Mouse (Mus musculus) ES-Bruce4 (cell line): ENCODE results near the gene Ttyh3.

ENCODE experiments used
- CTCF ChIP-seq: IDR thresholded peaks from one replicate; pipeline ENCODE4 v1.8.1; 2011; ENCODE audit warnings: low read depth, low read length
- POLR2A ChIP-seq: IDR thresholded peaks from one replicate; pipeline ENCODE4 v1.8.1; 2011; ENCODE audit warnings: low read length; ENCODE audit not compliant: insufficient read depth

- no peak for TF ChIP-seq POLR2A
- no peak for TF ChIP-seq CTCF
Measured at GRCm38 (mm10) chr5:140619895-140620736, 28.7 kb downstream of the Ttyh3 start.
